Mouse (Mus musculus) R1 (cell line): ENCODE results near the gene Gsg1l.

Experiments used
- DNase-seq: peaks from one replicate; pipeline ENCODE4 v3.0.0-alpha.2; 2018; ENCODE audit warnings: low read depth, low spot score

Gsg1l gene

DNA sequence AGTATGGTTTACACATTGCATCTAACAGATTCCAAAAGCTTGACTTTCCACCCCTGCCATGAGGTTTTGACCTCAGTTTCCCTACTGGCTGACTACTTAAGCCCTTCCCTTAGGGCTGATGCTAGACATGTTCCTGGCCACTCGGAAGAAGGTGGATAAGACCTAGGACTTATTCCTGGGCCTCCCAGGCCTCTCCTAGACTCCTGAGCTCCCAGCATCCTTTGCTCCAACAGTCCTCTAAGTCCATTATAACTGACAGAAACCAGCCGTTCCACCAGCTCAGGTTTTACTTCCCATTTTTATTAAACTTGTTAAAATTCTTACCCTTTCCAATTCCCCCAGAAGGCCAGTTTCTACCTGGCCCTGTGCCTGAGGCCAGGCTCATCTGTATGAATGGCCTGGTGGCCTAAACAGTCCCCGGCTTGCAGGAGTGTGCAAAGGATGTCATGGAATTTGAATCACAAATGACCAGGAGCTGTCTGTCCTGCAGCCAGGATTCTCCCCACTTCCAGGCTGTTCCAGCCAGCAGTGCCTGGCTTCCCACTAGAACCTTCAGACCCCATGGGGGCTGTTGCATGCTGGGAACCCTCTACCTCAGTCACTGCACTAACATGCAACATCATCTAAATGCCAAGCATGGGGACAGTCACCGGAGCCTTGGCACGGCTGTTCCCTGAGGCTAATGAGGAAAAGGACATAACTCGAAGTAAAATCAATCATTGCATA is 139.7 kb downstream of the Gsg1l start:
- no peak for DNase-seq

DNA sequence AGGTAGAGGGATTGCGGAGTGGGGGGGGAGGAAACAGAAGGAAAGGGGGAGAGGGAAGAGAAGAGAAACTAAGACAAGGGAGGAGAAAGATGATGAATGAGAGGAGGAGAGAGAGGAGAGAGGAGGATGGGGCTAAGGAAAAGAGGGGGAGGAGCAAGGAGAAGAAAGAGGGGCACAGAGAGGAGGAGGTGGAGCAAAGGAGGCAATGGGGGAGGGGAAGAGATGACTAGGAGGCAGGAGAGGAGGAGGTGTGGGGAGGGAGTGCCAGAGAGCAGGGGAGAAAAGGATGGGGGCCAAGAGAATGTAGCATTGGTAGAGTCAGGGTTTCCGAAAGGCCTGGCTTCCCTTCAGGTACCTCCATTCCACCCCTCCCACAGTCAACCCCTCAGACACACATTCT is 147.9 kb downstream of the Gsg1l start:
- DNase-seq = no peak

DNA sequence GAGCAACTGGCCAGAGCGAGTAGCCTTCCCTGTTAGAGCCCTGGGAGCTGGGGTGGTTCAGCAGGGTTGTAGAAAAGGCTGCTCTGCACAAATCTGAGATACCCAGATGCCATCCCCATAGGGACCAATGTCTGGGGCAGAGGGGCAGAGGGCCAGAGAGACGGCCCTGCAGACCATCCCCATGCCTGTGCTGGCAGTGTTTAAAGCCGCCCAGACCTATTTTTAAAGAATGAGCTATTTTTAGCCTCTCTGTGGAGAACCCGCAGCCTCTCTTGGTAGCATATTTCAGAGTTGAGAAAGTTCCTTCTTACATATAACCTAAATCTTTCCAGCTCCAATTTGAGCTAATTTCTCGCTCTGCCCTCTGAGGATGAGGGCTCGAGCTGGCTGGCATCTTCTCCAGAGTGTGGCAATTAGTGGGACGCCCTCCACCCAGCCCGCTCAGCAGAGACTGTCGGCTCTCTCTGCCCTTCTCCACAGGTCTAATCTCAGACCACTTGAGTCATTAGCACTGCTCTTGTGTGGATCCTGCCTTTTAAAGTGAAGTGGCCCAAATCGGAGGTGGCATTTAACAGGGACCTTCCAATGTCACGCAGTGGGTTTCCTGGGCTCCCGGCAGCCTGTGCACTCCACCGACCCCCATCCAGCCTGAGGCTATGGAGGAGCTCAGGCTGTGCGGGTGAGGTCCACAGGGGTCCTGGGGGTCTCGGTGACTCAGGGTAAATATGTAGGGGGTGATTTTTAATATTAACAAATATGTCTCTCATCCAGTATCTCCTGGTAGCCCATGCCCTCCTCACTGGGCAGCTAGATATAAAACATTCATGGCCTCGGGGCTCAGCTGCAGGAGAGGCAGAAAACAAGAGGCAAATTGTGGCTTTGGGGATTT is 148.6 kb downstream of the Gsg1l start:
- no peak for DNase-seq

DNA sequence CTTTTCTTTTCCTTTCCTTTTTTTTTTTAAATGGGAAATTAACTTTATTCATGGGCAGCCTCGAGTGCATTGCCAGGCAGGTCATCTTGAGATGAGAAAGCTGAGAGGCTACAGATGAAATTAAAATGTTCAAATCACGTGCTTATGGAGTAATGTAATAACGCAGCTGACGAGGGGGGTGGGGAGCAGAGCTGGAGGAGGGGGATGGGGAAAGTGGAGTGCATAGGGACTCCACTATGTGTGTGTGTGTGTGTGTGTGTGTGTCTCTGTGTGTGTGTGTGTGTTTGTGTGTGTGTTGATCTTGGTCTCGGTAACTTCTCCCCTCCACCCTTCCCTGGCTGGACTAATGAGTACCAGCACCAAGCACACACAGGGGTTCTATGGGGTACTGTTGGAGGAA is 150.6 kb downstream of the Gsg1l start:
- no peak for DNase-seq

DNA sequence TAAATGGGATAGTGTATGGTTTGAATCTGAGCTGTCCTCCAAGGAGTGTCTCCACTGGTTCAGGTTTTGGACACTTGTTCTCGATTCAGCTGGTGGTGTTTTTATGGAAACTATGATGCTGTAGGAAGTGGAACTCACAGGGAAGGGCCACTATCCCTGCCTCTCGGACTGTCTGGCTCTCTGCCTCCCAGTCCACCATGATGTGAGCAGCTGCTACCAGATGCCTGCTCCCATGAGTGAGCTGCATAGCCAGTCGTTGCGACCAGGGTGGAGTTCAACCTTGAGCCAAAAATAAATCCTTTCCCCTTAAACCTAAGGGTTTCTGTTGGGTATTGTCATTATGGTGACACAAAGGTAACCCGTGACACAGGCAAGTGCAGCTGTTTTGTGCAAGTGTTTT is 158.2 kb downstream of the Gsg1l start:
- no peak for DNase-seq

DNA sequence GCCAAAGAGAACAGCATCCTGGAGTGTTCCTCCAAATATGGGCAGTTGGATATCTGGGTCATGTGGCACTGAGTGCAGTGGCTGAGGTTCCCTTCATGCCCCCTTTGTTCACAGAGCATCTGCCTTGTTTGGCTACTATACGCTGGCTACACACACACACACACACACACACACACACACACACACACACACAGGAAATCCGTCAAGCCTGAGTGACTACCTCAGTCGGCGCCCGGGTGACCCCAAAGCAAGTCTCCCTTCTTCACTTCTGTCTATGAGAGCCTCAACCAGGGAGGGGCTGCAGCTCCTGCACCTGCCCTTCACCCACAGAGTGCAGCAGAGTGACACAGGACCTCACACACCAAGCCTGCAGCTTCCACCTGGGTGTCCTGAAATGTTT is 161.4 kb downstream of the Gsg1l start:
- no peak for DNase-seq

DNA sequence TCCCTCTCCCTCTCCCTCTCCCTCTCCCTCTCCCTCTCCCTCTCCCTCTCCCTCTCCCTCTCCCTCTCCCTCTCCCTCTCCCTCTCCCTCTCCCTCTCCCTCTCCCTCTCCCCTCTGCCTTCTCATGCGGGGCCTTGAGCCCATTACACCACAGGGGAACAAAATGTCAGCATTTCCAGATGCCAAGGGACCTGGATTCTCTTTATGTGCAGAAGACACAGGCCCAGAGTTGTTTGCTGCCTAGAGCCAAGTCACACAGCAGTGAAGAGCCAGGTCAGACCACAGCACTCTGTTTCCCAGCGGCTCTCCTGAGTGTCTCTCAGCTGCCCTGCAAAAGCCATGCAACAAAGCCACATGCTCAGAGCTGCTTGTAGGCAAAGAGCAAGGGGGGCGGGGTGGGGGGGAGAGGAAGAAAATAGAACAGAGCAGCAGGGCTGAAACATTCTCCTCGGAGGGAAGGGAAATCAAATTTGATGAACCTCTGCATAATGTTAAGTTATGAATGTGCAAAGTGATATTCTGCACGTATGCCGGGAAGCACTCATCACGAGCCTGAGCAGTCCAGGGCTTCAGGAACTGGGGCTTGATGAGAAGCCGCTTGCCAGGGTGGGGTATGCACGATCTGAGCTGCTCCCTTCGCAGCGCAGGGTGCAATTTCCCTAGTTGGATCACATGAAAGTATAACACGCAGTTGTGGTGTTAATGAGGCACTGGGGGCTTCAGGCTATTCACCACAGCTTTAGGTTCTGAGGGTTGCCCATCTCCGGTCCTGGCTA is 181.6 kb downstream of the Gsg1l start:
- no peak for DNase-seq

DNA sequence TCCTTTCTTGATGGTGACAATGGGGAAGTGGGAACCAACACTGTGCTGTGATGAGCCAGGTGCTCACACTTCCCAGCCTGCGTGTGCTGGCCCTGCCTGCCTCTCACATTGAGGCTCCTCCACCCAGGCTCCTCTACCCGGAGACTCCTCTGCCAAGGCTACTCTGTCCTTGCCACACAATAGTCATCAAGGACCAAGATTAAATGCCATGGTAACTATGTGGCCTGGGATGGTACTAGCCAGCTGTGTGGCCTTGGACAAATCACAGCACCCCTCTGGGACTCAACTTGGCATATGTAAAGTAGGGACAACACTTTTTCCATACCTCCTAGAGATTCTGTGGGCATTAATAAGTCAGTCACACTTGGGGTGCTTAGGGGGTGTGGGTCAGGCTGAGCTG is 182.3 kb downstream of the Gsg1l start:
- no peak for DNase-seq

DNA sequence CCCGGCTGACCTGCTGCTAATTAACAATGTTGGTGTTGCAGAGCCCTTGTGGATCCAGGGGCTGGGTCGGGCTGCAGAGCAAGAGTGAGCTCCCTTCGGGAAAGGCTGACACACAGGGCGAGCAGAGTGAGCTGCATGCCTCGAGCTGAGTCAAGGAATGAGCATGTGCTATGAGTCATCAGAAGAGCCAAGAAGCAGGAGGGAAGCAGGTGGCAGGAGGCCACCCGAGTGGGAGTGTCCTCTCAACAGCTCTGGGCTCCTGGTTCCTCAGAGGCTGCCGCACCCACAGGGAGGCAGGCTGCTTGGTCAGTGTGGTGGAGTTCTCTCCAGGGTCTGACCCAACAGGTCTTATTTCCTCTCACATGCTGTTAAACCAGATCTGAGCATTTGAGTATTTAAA is 183.2 kb downstream of the Gsg1l start:
- DNase-seq = peak; percentile 9

DNA sequence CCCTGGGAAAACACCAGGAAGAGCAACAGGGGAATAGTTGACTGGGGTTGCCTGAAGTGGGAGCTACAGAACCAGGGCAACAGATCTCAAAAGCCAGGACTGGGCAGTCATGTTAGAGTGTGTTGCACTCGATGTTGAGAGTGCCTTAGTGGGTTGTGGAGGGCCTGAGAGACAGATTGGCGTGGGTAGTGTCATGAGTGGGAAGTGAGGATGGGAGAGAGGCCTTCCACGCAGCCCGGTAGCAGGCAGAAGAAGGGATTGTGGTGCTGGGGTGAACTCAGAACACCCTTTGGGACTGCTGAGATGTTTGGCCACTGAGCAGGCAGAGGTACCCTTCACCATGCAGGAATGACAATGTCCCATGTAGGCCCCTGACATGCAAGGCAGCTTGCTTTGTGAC is 185.2 kb downstream of the Gsg1l start:
- DNase-seq = no peak

DNA sequence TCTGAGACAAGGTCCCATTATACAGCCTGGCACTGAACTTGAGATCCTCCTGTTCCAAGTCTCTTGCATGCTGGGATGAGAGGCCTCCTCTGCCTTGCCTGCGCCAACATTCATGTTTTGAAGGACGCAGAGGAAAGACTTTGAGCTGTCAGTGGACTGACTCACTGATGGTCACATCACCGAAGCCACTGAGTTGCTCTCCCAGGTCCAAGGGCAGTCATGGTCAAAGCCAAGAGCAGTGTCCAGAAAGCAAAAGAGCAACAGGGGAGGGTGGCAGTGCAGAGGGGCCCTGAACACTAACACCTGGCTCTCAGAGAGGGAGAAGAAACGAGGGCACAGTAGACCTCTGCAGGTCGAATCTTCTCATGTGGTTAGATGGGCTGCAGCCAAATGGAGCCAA is 188.6 kb downstream of the Gsg1l start:
- no peak for DNase-seq

DNA sequence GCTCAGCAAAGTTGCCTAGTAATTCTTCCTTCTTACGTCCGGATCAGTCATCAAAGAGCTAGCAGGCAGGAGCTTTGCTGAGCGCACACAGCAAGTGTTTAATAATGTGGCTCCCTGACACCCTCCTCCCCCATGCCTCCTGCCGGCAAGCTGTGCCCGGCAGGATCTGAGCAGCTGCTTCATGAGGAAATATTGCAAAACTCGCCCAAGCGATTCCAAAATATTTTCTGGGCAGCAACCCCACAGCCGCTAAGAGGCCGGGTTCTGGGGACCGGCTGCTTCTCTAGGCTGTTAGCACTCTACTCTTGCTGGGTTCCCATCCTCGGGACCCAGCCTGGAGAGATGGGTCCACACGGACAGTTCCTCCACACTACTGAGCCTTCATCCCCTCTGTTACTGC is 193.8 kb downstream of the Gsg1l start:
- DNase-seq = no peak

DNA sequence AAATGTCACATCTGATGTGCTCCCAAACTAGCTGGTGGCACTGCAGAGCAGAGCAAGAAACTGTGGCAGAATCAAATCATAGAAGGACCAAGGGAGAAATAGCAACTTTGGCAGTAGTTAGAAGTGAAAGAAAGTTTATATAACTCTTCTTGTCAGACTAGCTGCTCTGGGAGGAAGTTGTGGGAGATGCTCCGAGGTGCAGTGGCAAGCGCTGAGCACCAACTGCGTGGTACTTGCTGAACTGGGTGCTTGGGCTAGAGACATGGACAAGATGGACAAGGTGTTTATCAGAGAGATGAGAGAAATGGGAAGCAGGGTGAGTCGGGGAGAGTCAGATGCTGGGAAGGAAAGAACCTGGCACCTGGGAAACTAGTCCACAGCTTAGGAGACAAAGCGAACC is 194.4 kb downstream of the Gsg1l start:
- DNase-seq = no peak

DNA sequence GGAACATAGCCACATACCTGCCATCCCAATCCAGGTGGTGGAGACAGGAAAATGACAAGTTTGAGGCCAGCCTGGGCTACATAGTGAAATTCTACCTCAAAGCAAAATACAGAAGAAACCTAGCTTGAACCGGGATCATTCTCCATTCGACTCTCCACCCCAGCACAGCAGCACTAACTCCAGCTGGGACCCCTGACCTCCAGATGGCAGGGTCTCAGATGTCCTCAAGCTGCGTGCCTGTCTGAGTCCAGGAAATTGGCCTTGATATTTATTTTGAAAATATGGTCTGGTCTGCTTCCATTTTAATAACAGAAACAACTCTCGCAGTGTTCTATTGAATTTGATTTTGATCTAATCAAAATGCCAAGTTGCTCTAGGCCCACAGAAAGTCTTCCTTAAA is 195.1 kb downstream of the Gsg1l start:
- no peak for DNase-seq

DNA sequence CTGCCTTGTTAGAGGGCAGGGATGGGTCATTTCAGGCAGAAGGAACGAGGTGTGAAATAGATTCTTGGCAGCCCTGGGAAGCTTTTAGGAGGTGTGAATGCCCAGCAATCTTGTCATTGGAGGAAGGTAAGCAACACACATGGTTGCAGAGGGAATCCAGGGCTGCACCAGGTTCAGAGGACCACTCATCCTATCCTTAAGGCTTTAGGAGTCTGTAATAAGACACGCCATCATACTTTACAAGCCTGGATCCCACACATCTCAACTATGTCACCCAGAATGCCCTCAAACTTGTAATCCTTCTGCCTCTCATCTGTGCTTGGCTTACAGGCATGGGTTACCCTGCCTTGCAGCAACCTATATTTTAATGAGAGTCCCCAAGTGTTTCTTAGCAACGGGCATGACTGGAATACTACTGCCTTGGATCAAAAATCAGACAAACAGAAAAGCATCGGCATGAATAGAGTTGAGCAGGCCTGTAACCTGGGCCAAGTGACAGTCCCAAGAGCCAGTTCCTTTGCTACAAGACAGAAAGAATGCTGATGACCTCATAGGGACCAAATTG is 196.0 kb downstream of the Gsg1l start:
- no peak for DNase-seq

DNA sequence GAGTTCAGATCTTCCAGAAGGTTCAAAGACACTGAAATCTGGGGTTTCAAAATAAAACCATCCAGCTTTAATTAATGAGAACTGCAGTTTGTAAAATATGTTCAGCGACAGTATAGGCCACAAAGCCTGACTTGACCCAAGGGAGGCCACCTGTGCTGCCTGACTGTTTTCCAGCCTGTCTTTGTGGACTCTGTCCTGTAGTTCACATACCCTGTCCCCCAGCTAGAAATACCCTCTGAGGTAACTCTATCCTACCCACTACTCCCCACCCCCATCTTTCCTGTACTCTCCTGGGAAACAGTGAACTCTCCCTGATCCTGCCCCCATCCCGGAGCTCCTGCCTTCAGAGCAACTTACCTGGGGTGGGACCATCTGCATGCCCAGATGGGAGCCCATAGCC is 199.0 kb downstream of the Gsg1l start:
- DNase-seq = no peak

DNA sequence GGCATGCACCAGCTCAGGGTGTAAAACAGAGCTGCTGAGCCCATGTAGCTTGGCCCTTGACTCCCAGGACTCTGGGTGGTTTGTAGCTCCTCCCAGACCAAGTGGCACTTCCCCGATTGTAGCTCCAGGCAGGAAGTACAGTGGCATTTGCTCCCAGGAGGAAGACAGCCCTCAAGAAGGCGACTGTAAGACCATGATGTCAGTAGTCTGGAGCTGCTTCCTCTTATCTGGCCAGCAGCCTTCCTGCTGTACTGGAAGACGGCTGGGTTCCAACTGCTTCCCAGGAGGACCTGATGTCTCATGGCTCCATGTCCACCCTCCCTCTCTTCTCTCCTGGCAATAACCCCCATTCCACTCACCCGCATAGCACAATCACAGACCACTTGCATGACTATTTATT is 204.2 kb downstream of the Gsg1l start:
- DNase-seq = no peak

DNA sequence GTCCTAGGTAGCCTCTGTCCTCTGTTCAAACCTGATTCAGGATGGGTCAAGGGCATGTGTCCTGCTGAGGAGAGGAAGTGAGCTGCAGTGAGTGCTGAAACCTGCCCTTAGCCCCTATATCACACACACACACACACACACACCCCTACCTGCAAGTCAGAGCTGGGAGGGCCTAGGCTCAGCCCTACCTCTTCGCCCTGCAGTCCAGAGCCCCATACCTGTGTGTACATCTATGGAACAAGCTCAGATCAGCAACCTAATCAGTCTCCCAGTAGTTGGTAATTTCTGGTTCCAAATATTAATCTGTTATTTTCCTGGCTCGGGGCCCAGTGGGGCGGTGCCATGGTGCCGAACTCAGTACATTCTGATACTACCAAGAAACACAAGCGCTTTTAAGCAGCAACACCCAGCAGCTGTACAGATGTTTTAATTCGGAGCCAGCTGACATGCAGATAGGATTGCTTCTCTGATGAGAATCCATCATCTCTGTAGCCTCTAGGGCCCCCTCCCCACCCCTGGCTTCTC is 208.2 kb downstream of the Gsg1l start:
- no peak for DNase-seq

DNA sequence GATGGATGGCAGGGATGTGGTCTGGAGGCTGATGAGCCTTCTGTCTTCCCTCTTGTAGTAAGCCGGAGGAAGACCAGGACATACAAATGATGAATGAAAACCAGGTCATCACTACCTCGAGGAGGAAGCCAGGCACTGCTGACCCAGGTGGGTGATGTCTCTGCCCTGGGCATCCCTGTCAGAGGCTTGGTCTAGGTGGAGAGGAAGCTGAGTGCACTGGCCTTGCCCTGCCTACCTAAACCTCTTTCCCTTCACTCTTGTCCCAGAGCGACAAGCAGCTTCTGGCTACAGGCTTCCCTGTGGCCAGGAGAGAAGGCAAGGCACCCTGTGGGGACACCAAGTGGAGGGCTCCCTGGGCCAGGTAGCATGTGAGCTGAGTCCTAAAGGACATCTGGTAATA is 209.3 kb downstream of the Gsg1l start:
- DNase-seq = no peak

DNA sequence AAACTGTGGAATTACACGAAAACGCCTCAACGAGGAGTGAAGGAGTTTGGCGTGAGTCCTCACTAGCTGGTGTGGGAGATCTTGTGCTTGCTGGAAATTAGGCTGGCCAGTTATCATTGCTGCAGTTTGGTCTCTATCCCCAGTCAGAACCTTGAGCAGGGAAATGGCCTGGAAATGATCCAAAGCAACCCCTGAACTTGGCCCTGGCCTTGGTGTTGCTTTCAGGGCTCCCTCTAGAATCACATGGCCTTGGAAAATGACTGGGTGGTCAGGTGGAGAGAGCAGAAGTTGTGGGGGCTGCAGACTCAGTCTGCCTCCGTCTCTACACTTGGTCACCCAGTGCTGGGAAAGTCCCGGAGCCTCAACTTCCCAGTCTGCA is 210.0 kb downstream of the Gsg1l start:
- DNase-seq = peak; percentile 6

DNA sequence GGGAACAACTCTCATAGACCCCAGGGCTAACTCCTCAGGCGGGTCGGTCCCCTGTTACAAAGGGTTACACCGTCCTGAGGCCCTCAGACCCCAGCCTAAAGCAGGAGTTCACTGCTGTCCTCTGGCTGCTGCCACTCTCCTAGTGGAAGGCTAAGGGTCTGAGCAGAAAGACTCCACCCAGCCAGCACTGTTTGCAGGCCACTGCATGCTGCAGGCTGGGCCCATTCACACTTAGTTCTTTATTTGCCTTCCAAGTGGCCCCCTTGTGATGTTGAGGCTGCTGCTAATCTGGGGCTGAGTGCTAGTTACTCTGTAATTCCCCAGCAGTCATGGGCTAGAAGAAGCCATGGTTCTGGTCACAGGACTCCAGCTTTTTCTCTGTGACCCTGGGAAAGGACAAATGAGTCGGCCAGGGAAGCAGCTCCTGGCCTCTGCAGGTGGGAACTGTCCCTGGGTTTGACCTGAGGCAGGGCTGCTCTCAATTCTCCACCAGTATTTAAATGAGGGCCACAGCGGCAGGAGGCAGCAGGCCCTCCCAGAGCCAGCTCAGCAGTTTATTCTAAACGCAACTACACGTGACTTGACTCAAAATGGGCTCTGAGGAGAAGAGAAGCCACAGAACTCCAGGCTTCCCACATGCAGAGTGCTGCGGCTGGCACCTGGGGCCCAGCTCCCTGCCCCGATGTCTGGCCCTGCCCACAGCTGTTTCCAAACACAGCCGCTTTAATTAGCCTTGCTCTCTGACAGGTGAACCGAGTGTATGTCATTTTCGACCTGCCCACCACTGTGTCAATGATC is 210.6 kb downstream of the Gsg1l start:
- peak; percentile 29 for DNase-seq
